Mouse (Mus musculus) A20 (cell line): ENCODE measurements at regions not wholly inside any gene's neighbourhood (a gene's known extent, or its start where the extent isn't known, plus 50 kb on each side); places are given as distances from the start of the nearest gene placed in this dataset.

Source experiments
- DNase-seq: peaks from one replicate; pipeline ENCODE4 v3.0.0-alpha.2; 2011; ENCODE audit warnings: low read depth, low spot score

DNA sequence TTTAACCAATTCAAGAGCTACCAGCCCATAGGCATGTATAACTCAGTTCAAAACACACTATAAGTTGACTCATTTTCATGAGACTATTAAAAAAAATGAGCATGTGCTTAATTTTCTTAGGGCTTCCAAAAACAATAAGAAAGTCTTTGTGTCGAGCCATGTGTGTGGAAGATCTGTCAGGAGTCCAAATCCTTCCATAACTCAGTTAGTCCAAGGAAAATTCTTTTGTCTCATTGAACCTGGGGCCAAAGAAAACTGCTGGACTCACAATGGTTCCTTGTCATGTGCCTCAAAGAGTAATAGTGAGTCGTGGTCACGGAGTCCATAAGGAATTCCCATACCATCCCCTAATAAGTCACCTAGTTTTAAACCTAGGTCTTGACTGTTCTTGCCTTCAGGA is 199.0 kb upstream of the Gm21798 start:
- DNase-seq, result no peak

DNA sequence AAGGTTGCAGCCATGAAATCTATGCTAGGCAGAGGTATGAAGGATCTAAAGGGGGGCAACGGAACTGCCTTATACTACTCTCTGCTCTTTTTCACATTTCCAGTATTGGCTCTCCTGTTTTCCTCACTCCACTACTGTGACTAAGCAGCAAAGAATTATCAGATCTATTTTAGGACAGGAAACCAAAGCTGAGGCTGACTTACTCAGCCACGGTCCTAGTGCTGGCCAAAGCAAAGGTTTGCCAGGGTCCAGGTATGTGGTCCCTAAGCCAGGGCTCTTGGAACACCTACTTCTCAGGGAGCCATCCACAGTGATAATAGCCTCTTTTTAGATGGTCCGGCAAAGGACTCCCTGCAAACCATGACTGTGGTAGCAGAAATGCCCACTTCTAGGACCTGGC is 195.6 kb upstream of the Gm21798 start:
- DNase-seq, result no peak

DNA sequence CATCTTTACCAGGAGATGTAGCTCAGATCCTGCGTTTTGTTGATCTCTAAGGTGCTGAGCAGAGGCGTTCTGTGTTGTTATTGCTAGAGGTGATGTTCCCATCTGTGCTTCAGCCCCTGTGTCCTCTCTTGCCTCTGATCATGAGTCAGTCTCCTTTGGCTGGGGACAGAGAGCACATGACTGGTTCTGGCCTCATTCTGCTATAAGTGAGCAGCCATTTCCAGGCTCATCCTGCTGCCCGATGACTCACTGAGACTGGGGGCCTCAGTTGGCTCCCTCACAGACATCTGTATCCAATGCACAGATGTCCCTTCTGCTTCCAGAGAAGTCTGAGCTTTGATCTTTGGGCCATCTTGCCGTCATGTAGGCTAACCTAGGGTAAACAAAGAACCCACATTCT is 194.9 kb upstream of the Gm21798 start:
- no peak for DNase-seq

DNA sequence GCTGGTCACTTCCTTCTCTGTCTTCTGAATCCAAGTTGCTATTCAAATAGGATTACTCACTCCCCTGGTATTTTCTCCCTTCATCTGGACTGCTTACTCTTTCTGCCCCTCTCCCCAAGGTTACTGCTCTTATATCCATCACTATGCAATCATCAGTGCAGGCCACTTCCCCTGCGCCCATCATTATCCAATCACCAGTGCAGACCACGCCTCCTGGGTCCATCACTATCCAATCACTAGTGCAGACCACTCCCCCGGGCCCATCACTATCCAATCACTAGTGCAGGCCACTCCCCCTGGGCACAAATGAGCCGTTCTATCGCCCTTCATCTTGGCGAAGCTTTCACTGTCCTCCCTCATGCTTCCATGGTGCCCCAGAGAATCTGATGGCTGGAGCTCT is 191.1 kb upstream of the Gm21798 start:
- DNase-seq, result no peak

DNA sequence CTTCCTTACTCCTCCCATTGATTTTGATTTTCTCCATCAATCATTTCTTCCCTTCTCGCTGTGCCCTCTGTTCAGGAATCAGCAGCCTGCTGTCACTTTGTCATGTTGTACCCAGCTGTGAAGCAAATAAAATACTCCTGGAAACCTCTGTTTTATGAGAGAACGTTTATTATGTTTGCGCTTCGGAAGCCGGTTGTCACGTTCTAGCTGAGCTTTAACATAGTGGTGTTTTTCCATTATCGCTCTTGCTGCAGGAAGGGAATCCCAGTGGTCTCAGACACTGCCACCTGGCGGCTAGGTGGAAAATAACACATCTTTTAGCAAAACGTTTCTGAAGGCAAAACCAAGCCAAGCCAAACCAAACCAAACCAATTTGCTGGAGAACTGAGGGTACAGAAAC is 190.2 kb upstream of the Gm21798 start:
- DNase-seq, result peak; percentile 45
